Mouse (Mus musculus) ES-E14 (cell line): ENCODE measurements at regions not wholly inside any gene's neighbourhood (a gene's known extent, or its start where the extent isn't known, plus 50 kb on each side); places are given as distances from the start of the nearest gene placed in this dataset.

Experiments
- CHD2 ChIP-seq: IDR thresholded peaks from 2 replicates; pipeline ENCODE4 v1.6.1; 2014; ENCODE audit warnings: mild to moderate bottlenecking, low read depth, low read length, inconsistent platforms
- ZC3H11A ChIP-seq: IDR thresholded peaks from 2 replicates; pipeline ENCODE4 v1.6.1; 2012; ENCODE audit warnings: low read depth, mild to moderate bottlenecking, inconsistent platforms, low read length, borderline replicate concordance
- ZNF384 ChIP-seq: IDR thresholded peaks from 2 replicates; pipeline ENCODE4 v1.6.1; 2012; ENCODE audit warnings: low read depth, low read length, inconsistent platforms

- no peak for TF ChIP-seq CHD2
- TF ChIP-seq ZNF384: no peak
- TF ChIP-seq ZC3H11A: no peak
Observed at GRCm38 (mm10) chr8:27778982-27779381, 331.5 kb downstream of the Poteg start.
